Mouse (Mus musculus) testis, adult 2 months (tissue): ENCODE results near the gene Adamtsl4.

Source experiments
- CTCF ChIP-seq: fragments of 200-500 bp; IDR thresholded peaks from 2 replicates; pipeline ENCODE4 v1.5.1; 2012; ENCODE audit warnings: low read depth, mild to moderate bottlenecking, inconsistent platforms, low read length, moderate library complexity; ENCODE audit not compliant: control insufficient read depth, insufficient read depth, insufficient replicate concordance
- POLR2A ChIP-seq: fragments of 200-500 bp; IDR thresholded peaks from 2 replicates; pipeline ENCODE4 v1.6.1; 2012; ENCODE audit warnings: low read depth, mild to moderate bottlenecking, inconsistent platforms, low read length, moderate library complexity; ENCODE audit not compliant: control insufficient read depth

DNA sequence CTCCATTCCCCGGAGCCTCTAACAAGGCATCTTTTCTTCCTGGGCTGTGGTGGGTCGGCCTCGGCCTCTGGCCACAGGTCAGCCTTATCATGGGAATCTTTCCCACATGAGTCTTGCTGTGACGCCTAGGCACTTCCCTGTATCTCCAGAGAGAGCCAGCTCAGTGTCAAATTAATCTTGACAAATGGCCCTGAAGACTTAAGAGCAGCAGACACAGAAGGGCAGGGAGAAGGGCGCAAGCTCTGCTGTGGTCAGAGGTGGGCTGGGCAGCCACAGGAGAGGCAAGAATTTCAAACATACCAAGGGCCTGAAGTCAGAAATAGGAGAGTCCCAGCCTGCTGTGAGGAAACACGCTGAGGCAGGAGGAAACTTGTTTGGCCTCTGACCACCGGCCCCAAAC, 8.6 kb upstream of the Adamtsl4 start:
- TF ChIP-seq POLR2A (no peak), CTCF (no peak)
